Mouse (Mus musculus) midbrain, embryonic 15.5 days (tissue): ENCODE measurements around the gene Gm20449. TPM values are rescaled to one million over a fixed set of nuclear protein-coding genes. Genes with fewer than 3 reads are reported as not detected.

Experiments used
- ATAC-seq: fragments of 200-750 bp; cut with Nextera tagmentation; replicated peaks from 2 replicates; pipeline ENCODE4 v1.8.0; 2017; ENCODE audit warnings: moderate TSS enrichment
- H3K27ac ChIP-seq: fragments of 300-500 bp; sonication (generic); 2 replicates; pipeline ENCODE4 v1.5.1; 2015; ENCODE audit warnings: mild to moderate bottlenecking, inconsistent platforms
- H3K27me3 ChIP-seq: fragments of 300-500 bp; sonication (generic); replicated peaks from 2 replicates; pipeline ENCODE4 v1.6.1; 2015; ENCODE audit warnings: inconsistent platforms
- H3K36me3 ChIP-seq: fragments of 300-500 bp; sonication (generic); replicated peaks from 2 replicates; pipeline ENCODE4 v1.6.1; 2015; ENCODE audit warnings: inconsistent platforms
- H3K4me1 ChIP-seq: fragments of 300-500 bp; sonication (generic); 2 replicates; pipeline ENCODE4 v1.6.1; 2015; ENCODE audit warnings: inconsistent platforms
- H3K4me2 ChIP-seq: fragments of 300-500 bp; sonication (generic); 2 replicates; pipeline ENCODE4 v1.6.1; 2015; ENCODE audit warnings: inconsistent platforms, mild to moderate bottlenecking, moderate library complexity
- H3K4me3 ChIP-seq: fragments of 300-500 bp; sonication (generic); 2 replicates; pipeline ENCODE4 v1.5.1; 2015; ENCODE audit warnings: mild to moderate bottlenecking, inconsistent platforms
- H3K9ac ChIP-seq: fragments of 300-500 bp; sonication (generic); 2 replicates; pipeline ENCODE4 v1.6.1; 2015; ENCODE audit warnings: mild to moderate bottlenecking, inconsistent platforms
- H3K9me3 ChIP-seq: fragments of 300-500 bp; sonication (generic); 2 replicates; pipeline ENCODE4 v1.6.1; 2016; ENCODE audit warnings: inconsistent platforms
- WGBS: fragments of 180-500 bp; shearing (Covaris S2); methylation state at CpG from one replicate; pipeline ENCODE4 v1.1.7; 2015; ENCODE audit warnings: mixed read lengths; 5-methylcytosine and 5-hydroxymethylcytosine counted together
- polyA plus RNA-seq: library from polyadenylated mRNA; unstranded; fragments of >200 nt; fragmentation: Nextera tagmentation; extraction: Ambion mirVana; gene quantifications from 2 replicates; pipeline ENCODE4 v1.2.1, GENCODE M21; 2015

The Gm20449 gene
- polyA plus RNA-seq, 1 experiment from 2014 or later, result 0.09 TPM

- peak; percentile 99 for ATAC-seq
- peak within 1 kb of the TSS; percentile 68 for H3K4me2 ChIP-seq
- peak within 1 kb of the TSS; percentile 54 for H3K4me3 ChIP-seq
- H3K36me3 ChIP-seq, result no peaks in the 10 kb centered on the region
- H3K9me3 ChIP-seq, result peaks cover 4% of the 10 kb centered on the region; the same call in 1 of the 2 replicates
- H3K27ac ChIP-seq, result peak within 1 kb of the TSS; percentile 87
- H3K4me1 ChIP-seq, result peaks cover 4% of the 10 kb centered on the region; the same call in 1 of the 2 replicates
- under 1% methylated on average over 25 of the region's 25 CpGs for WGBS
- peak within 1 kb of the TSS; percentile 53 for H3K9ac ChIP-seq
- no peaks in the 10 kb centered on the region for H3K27me3 ChIP-seq
Measured at GRCm38 (mm10) chr7:41393048-41393971, 105.9 kb downstream of the Gm20449 start, which contains the start of gene AI987944. AI987944 (minus strand) TSS chr7:41393379.

Other genes with a start within 250 kb of the Gm20449 start
- 7.5 and 8.6 TPM in 2 replicates for gene AI987944, start 106.0 kb downstream of the Gm20449 start, polyA plus RNA-seq
- 0.42 and 0.57 TPM in 2 replicates for gene Vmn2r57, start 50.7 kb downstream of the Gm20449 start, polyA plus RNA-seq
- gene AW146154, start 473 bp upstream of the Gm20449 start, polyA plus RNA-seq, result 3.0 and 5.7 TPM in 2 replicates
- not detected in 2 replicates for gene Gm6871, start 74.2 kb upstream of the Gm20449 start, polyA plus RNA-seq
- gene 2610021A01Rik, start 99.8 kb upstream of the Gm20449 start, polyA plus RNA-seq, result 14.8 and 15.1 TPM in 2 replicates
- 22.7 and 26.1 TPM in 2 replicates for gene Zfp788, start 133.8 kb upstream of the Gm20449 start, polyA plus RNA-seq